ENCODE assay signal across 9 mouse cellular contexts in the genomic region with DNA sequence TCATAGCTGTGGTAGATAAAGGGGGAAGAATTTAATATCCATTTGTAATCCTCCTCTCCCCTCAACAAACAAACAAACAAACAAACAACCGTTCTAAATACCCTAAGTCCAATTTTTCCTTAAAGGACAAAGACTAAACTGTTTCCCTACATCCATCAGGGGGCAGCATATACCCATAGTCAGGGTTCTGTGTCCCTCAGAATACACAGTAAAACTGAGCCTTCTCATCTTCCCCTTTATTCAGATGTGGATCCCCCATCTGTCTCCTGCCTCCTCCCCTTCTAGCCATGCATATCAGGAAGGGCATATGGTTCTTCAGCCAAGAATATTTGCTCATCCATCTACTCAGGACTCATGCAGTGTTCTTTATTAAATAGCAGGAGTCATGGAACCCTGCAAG. TPM values are rescaled to one million over a fixed set of nuclear protein-coding genes. Genes with fewer than 3 reads are reported as not detected.
DNase-seq lines count a peak whose midpoint lies in the region; ATAC-seq lines count a peak whose summit lies in the region.
"Had no signal": no experiment of that assay in that cellular context is flagged by ENCODE, and none has a peak within 500 bp of the region (broad histone marks: within the 10 kb centered on the region; RNA-seq: fewer than 3 reads in every experiment).

No protein-coding gene starts in this region.

- 8% methylated on average over 1 of the region's 1 CpGs for WGBS in heart, embryonic 11.5 days (ENCODE audit: insufficient replicate concordance)
- WGBS in embryonic facial prominence, embryonic 14.5 days: 10% methylated on average over 1 of the region's 1 CpGs

- peaks cover 36% of the 10 kb centered on the region for H3K27me3 ChIP-seq in heart, embryonic 11.5 days (ENCODE audit: control insufficient read depth, insufficient read depth, low read length)
- peaks cover 39% of the 10 kb centered on the region for H3K27me3 ChIP-seq in embryonic facial prominence, embryonic 14.5 days (replicated peaks; ENCODE audit: control insufficient read depth, insufficient read depth, low read length)

- ATAC-seq in heart, embryonic 11.5 days (replicated peaks; ENCODE audit: insufficient number of reproducible peaks, low FRiP score, low TSS enrichment): no peak
- ATAC-seq in embryonic facial prominence, embryonic 14.5 days (ENCODE audit: low read depth): peak; percentile 45; the same call in 1 of the 2 replicates
- ATAC-seq in neutrophil, adult 5-6 weeks (ENCODE audit: extremely low read depth, insufficient number of reproducible peaks, low FRiP score, poor library complexity, severe bottlenecking): peak; percentile 52; the same call in 1 of the 2 replicates
- no peak for ATAC-seq in erythroid progenitor cell, adult 5-6 weeks (replicated peaks; ENCODE audit: low FRiP score, poor library complexity, severe bottlenecking)

- no peak overlapping the region for H3K4me3 ChIP-seq in heart, embryonic 11.5 days (ENCODE audit: low read depth, low read length)
- H3K4me3 ChIP-seq in embryonic facial prominence, embryonic 14.5 days (ENCODE audit: low read depth, low read length): no peak overlapping the region
- H3K4me3 ChIP-seq: myocyte had no signal

- H3K36me3 ChIP-seq in heart, embryonic 11.5 days (ENCODE audit: control insufficient read depth, insufficient read depth, low read length): no peaks in the 10 kb centered on the region; the same call in 1 of the 2 replicates
- no peaks in the 10 kb centered on the region for H3K36me3 ChIP-seq in embryonic facial prominence, embryonic 14.5 days (ENCODE audit: control insufficient read depth, insufficient read depth, low read length)

- H3K9ac ChIP-seq in heart, embryonic 11.5 days (ENCODE audit: low read depth, low read length): no peak overlapping the region
- H3K9ac ChIP-seq in embryonic facial prominence, embryonic 14.5 days (ENCODE audit: low read depth, low read length): no peak overlapping the region

- H3K4me2 ChIP-seq in heart, embryonic 11.5 days: no peak overlapping the region
- no peak overlapping the region for H3K4me2 ChIP-seq in embryonic facial prominence, embryonic 14.5 days (ENCODE audit: low read depth, low read length)

- H3K9me3 ChIP-seq in heart, embryonic 11.5 days (replicated peaks; ENCODE audit: control insufficient read depth, low read length): no peaks in the 10 kb centered on the region
- H3K9me3 ChIP-seq in embryonic facial prominence, embryonic 14.5 days (ENCODE audit: control insufficient read depth, low read length): no peaks in the 10 kb centered on the region

- DNase-seq in heart, adult 11 months: peak; percentile 86
- DNase-seq in 3T3-L1 (ENCODE audit: low read depth, low spot score) (peak; percentile 85), R1 (ENCODE audit: low read depth, low spot score) (peak; percentile 60)
- DNase-seq in embryonic facial prominence, embryonic 14.5 days (ENCODE audit: low spot score): peak; percentile 86
- DNase-seq in kidney, postnatal 4 days: peak; percentile 17 to 43

- H3K27ac ChIP-seq in heart, embryonic 11.5 days (ENCODE audit: low read depth, low read length): no peak overlapping the region
- H3K27ac ChIP-seq in embryonic facial prominence, embryonic 14.5 days (replicated peaks; ENCODE audit: low read depth, low read length): no peak overlapping the region

- H3K4me1 ChIP-seq in heart, embryonic 11.5 days (ENCODE audit: control insufficient read depth, insufficient read depth, low read length): peaks cover 19% of the 10 kb centered on the region
- H3K4me1 ChIP-seq in embryonic facial prominence, embryonic 14.5 days (ENCODE audit: control insufficient read depth, insufficient read depth, low read length): peaks cover 9% of the 10 kb centered on the region

RNA-seq across cellular contexts. Expression of gene Rbm28, which starts 1.4 kb away (rescaled TPM):
- polyA plus RNA-seq in heart, embryonic 11.5 days (2014; fragmentation: Nextera tagmentation; extraction: Ambion mirVana): 39.9 and 43.0 TPM in 2 replicates
- polyA plus RNA-seq in embryonic facial prominence, embryonic 14.5 days (2014; fragmentation: Nextera tagmentation; extraction: Ambion mirVana): 35.9 and 39.5 TPM in 2 replicates
- 55.6 and 67.9 TPM in 2 replicates for total RNA-seq in neutrophil, adult 5-6 weeks (2017)
- 16.9 and 17.6 TPM in 2 replicates for total RNA-seq in erythroid progenitor cell, adult 5-6 weeks (2015; ENCODE audit: low replicate concordance)
- total RNA-seq in erythroid progenitor cell, adult 5-6 weeks (2017; ENCODE audit: low replicate concordance): 12.3 and 12.9 TPM in 2 replicates

RNA-seq across cellular contexts. Expression of gene Prrt4, which starts 13.2 kb away (rescaled TPM):
- 1.6 and 1.8 TPM in 2 replicates for polyA plus RNA-seq in heart, embryonic 11.5 days (2014; fragmentation: Nextera tagmentation; extraction: Ambion mirVana)
- 0.82 and 1.4 TPM in 2 replicates for polyA plus RNA-seq in embryonic facial prominence, embryonic 14.5 days (2014; fragmentation: Nextera tagmentation; extraction: Ambion mirVana)
- total RNA-seq in neutrophil, adult 5-6 weeks (2017): not detected in 2 replicates
- total RNA-seq in erythroid progenitor cell, adult 5-6 weeks (2015; ENCODE audit: low replicate concordance): not detected in 2 replicates
- total RNA-seq in erythroid progenitor cell, adult 5-6 weeks (2017; ENCODE audit: low replicate concordance): not detected in 2 replicates

RNA-seq across cellular contexts. Expression of gene Impdh1, which starts 50.0 kb away (rescaled TPM):
- 34.3 and 40.4 TPM in 2 replicates for polyA plus RNA-seq in heart, embryonic 11.5 days (2014; fragmentation: Nextera tagmentation; extraction: Ambion mirVana)
- polyA plus RNA-seq in embryonic facial prominence, embryonic 14.5 days (2014; fragmentation: Nextera tagmentation; extraction: Ambion mirVana): 47.1 and 50.7 TPM in 2 replicates
- total RNA-seq in neutrophil, adult 5-6 weeks (2017): 17.1 and 18.2 TPM in 2 replicates
- total RNA-seq in erythroid progenitor cell, adult 5-6 weeks (2015; ENCODE audit: low replicate concordance): 4.2 and 20.9 TPM in 2 replicates
- total RNA-seq in erythroid progenitor cell, adult 5-6 weeks (2017; ENCODE audit: low replicate concordance): 2.9 and 11.0 TPM in 2 replicates

Comparison
In these comparisons a context has a peak if more than half of its experiments do, and no peak if none do; other contexts are left out.
1. DNase-seq: peak in every context shown above with its lines; median percentile 86 in heart, adult 11 months; 86 in embryonic facial prominence, embryonic 14.5 days; 85 in 3T3-L1; 60 in R1; 30 in kidney, postnatal 4 days.
2. ATAC-seq: peak in embryonic facial prominence, embryonic 14.5 days (single experiment) and neutrophil, adult 5-6 weeks (single experiment); none in heart, embryonic 11.5 days (single experiment) and erythroid progenitor cell, adult 5-6 weeks (single experiment).